ENCODE assay signal across 8 mouse cellular contexts in genomic region chr1:127773803-127774500, GRCm38 (mm10). TPM values are rescaled to one million over a fixed set of nuclear protein-coding genes. Genes with fewer than 3 reads are reported as not detected.
DNase-seq lines count a peak whose midpoint lies in the region; ATAC-seq lines count a peak whose summit lies in the region.

TSS of gene Ccnt2 (plus strand) at chr1:127774164.

- peak within 1 kb of the TSS; percentile 94 for H3K4me2 ChIP-seq in lung, embryonic 16.5 days (ENCODE audit: low read depth, low read length)

- H3K4me3 ChIP-seq in lung, embryonic 16.5 days (ENCODE audit: low read length), result peak within 1 kb of the TSS; percentile 79

- H3K27me3 ChIP-seq in lung, embryonic 16.5 days (ENCODE audit: control insufficient read depth, insufficient read depth, low read depth, low read length), result no peaks in the 10 kb centered on the region

- peak within 1 kb of the TSS; percentile 91 for H3K9ac ChIP-seq in lung, embryonic 16.5 days (ENCODE audit: low read length)

- peak; percentile 98 for DNase-seq in MEL-GATA-1-ER (ENCODE audit: extremely low read depth, low read depth)
- peak; percentile 98 for DNase-seq in cerebellum, adult 8-10 months
- peak; percentile 99 for DNase-seq in forelimb bud, embryonic 11.5 days (ENCODE audit: low read depth, low spot score)
- DNase-seq in layer of hippocampus, adult 9-10 months (ENCODE audit: low spot score), result peak; percentile 96
- DNase-seq in ovary, postnatal 10 days (ENCODE audit: low spot score), result peak; percentile 91
- DNase-seq in thymus, postnatal 10 days (ENCODE audit: low spot score in 2 of 2), result peak; percentile 99

- 0 out of 2 replicates have a peak, but pooled peaks cover under 1% of the 10 kb centered on the region for H3K36me3 ChIP-seq in lung, embryonic 16.5 days (ENCODE audit: control insufficient read depth, insufficient read depth, low read length)

- H3K9me3 ChIP-seq in lung, embryonic 16.5 days (ENCODE audit: control insufficient read depth, low read length), result no peaks in the 10 kb centered on the region

- ATAC-seq in hematopoietic stem cell, adult 5-6 weeks (replicated peaks in 1 of 2; ENCODE audit: insufficient read depth in 1 of 2, low FRiP score in 2 of 2, low TSS enrichment in 1 of 2, low read depth in 1 of 2, poor library complexity in 2 of 2, severe bottlenecking in 2 of 2), result peak; percentile 92 to 97
- ATAC-seq in lung, embryonic 16.5 days (ENCODE audit: low read depth), result peak; percentile 99

- H3K4me1 ChIP-seq in lung, embryonic 16.5 days (replicated peaks; ENCODE audit: control insufficient read depth, insufficient read depth, low read length), result peaks cover 13% of the 10 kb centered on the region

- WGBS in lung, embryonic 16.5 days, result 0% methylated on average over 63 of the region's 63 CpGs

- peak within 1 kb of the TSS; percentile 83 for H3K27ac ChIP-seq in lung, embryonic 16.5 days (ENCODE audit: low read length)

RNA-seq across cellular contexts. Expression of gene Ccnt2, which starts in this region (rescaled TPM):
- total RNA-seq in hematopoietic stem cell, adult 5-6 weeks (2017), result 53.3 and 56.6 TPM in 2 replicates
- 82.3 and 86.8 TPM in 2 replicates for polyA plus RNA-seq in lung, embryonic 16.5 days (2015; fragmentation: Nextera tagmentation; extraction: Ambion mirVana)

Comparison
In these comparisons a context has a peak if more than half of its experiments do, and no peak if none do; other contexts are left out.
1. Peak in every context shown above with its lines: DNase-seq, ATAC-seq, H3K4me3 ChIP-seq and H3K27ac ChIP-seq.